Mouse (Mus musculus): ENCODE measurements around the gene Patl1. TPM values are rescaled to one million over a fixed set of nuclear protein-coding genes. Genes with fewer than 3 reads are reported as not detected.

The Patl1 gene
- total and polyA plus RNA-seq, 3 experiments: 8.5 to 40.8 (median 12.0) TPM

- Histone ChIP-seq H3K27me3 (replicated peaks) (no peaks in the 10 kb centered on the region), H3K36me3 (replicated peaks in 1 of 2; ENCODE audit: control insufficient read depth in 1 of 2, insufficient read depth in 1 of 2, low read length in 1 of 2) (peaks cover 37 to 58% of the 10 kb centered on the region in 2 experiments), H3K27ac (ENCODE audit: insufficient read depth, low read depth) (no peak overlapping the region), H3K9ac (ENCODE audit: insufficient read depth, low read depth) (no peak overlapping the region), H3K4me2 (ENCODE audit: insufficient read depth, low read depth, poor library complexity, severe bottlenecking) (no peak overlapping the region), H3K9me3 (replicated peaks; ENCODE audit: low read length) (no peaks in the 10 kb centered on the region), H3K4me3 (replicated peaks in 1 of 3; ENCODE audit: low read depth in 2 of 3, low read length in 2 of 3, poor library complexity in 1 of 3) (no peak overlapping the region), H3K4me1 (ENCODE audit: control insufficient read depth in 1 of 2, insufficient read depth in 2 of 2) (peaks cover 10 to 37% of the 10 kb centered on the region in 2 experiments; a peak in 3 of 4 replicates), H3K79me2 (replicated peaks; ENCODE audit: control insufficient read depth, extremely low read depth, insufficient read depth, poor library complexity, severe bottlenecking) (peaks cover 33% of the 10 kb centered on the region)
- TF ChIP-seq MAFK (IDR thresholded peaks at IDR 0.05; ENCODE audit: insufficient replicate concordance, low read length): no peak
- TF ChIP-seq PAX5 (IDR thresholded peaks at IDR 0.05; ENCODE audit: low read length): no peak
- no peak for TF ChIP-seq MXI1 (IDR thresholded peaks at IDR 0.05; ENCODE audit: low read depth, low read length)
- no peak for TF ChIP-seq CTCF (conservative IDR thresholded peaks at IDR 0.05 in 1 of 2, IDR thresholded peaks at IDR 0.05 in 1 of 2; ENCODE audit: low read depth in 2 of 2, low read length in 2 of 2)
- TF ChIP-seq ZC3H11A (IDR thresholded peaks at IDR 0.05; ENCODE audit: low read depth, low read length): no peak
- no peak for TF ChIP-seq ETS1 (conservative IDR thresholded peaks at IDR 0.05; ENCODE audit: low read depth, low read length)
- in situ Hi-C loops (cut with MboI; ENCODE audit: low pct_ligation_motif_present, low pct_unique_long_range_greater_than_20kb, low sequenced_read_pairs): loop anchor here (25.0 kb wide), 1 partner anchor 357 kb away; the partner anchor contains the start of genes Ms4a2 and Ms4a6d
- no peak for DNase-seq (ENCODE audit: extremely low read depth)
- dilution Hi-C loops (cut with MboI; ENCODE audit: extremely low pct_ligation_motif_present, extremely low pct_unique_long_range_greater_than_20kb, low sequenced_read_pairs): no loop called here
Observed at GRCm38 (mm10) chr19:11969155-11970050, 57.2 kb downstream of the Patl1 start.

GRCm38 (mm10) chr19:11973511-11974222 is 61.5 kb downstream of the Patl1 start:
- Histone ChIP-seq H3K4me2 (ENCODE audit: insufficient read depth, low read depth, poor library complexity, severe bottlenecking) (no peak overlapping the region), H3K79me2 (replicated peaks; ENCODE audit: control insufficient read depth, extremely low read depth, insufficient read depth, poor library complexity, severe bottlenecking) (peaks cover 18% of the 10 kb centered on the region), H3K27ac (ENCODE audit: insufficient read depth, low read depth) (no peak overlapping the region), H3K36me3 (replicated peaks in 1 of 2; ENCODE audit: control insufficient read depth in 1 of 2, insufficient read depth in 1 of 2, low read length in 1 of 2) (peaks cover 71 to 90% of the 10 kb centered on the region in 2 experiments), H3K9me3 (replicated peaks; ENCODE audit: low read length) (no peaks in the 10 kb centered on the region), H3K4me3 (replicated peaks in 1 of 3; ENCODE audit: low read depth in 2 of 3, low read length in 2 of 3, poor library complexity in 1 of 3) (no peak overlapping the region), H3K4me1 (ENCODE audit: control insufficient read depth in 1 of 2, insufficient read depth in 2 of 2) (peaks cover 6 to 21% of the 10 kb centered on the region in 2 experiments; a peak in 3 of 4 replicates), H3K27me3 (replicated peaks) (no peaks in the 10 kb centered on the region), H3K9ac (ENCODE audit: insufficient read depth, low read depth) (no peak overlapping the region)
- in situ Hi-C loops (cut with MboI; ENCODE audit: low pct_ligation_motif_present, low pct_unique_long_range_greater_than_20kb, low sequenced_read_pairs) (loop anchor here (25.0 kb wide), 1 partner anchor 361 kb away; the partner anchor contains the start of genes Ms4a2 and Ms4a6d), dilution Hi-C loops (cut with MboI; ENCODE audit: extremely low pct_ligation_motif_present, extremely low pct_unique_long_range_greater_than_20kb, low sequenced_read_pairs) (no loop called here)
- no peak for TF ChIP-seq RCOR1 (conservative IDR thresholded peaks at IDR 0.05; ENCODE audit: low read depth, low read length)
- no peak for TF ChIP-seq JUN (IDR thresholded peaks at IDR 0.05; ENCODE audit: insufficient read depth, low read depth, low read length)
- TF ChIP-seq NRF1 (IDR thresholded peaks at IDR 0.05; ENCODE audit: low read depth, low read length): no peak
- no peak for TF ChIP-seq CHD2 (IDR thresholded peaks at IDR 0.05; ENCODE audit: low read length)
- no peak for TF ChIP-seq SIN3A (IDR thresholded peaks at IDR 0.05; ENCODE audit: low read length)
- TF ChIP-seq MXI1 (IDR thresholded peaks at IDR 0.05; ENCODE audit: low read depth, low read length): no peak
- TF ChIP-seq UBTF (IDR thresholded peaks at IDR 0.05; ENCODE audit: low read depth, low read length): no peak
- no peak for TF ChIP-seq HCFC1 (IDR thresholded peaks at IDR 0.05; ENCODE audit: low read depth, low read length)
- no peak; the same call in 1 of the 2 replicates for TF ChIP-seq USF1 (IDR thresholded peaks at IDR 0.05; ENCODE audit: low read depth, low read length)
- no peak for TF ChIP-seq ELF1 (IDR thresholded peaks at IDR 0.05; ENCODE audit: low read depth, low read length)
- no peak for TF ChIP-seq MYC (IDR thresholded peaks at IDR 0.05; ENCODE audit: low read depth, low read length)
- no peak for TF ChIP-seq TBP (conservative IDR thresholded peaks at IDR 0.05; ENCODE audit: low read depth, low read length)
- no peak for TF ChIP-seq KAT2A (IDR thresholded peaks at IDR 0.05; ENCODE audit: insufficient replicate concordance, low read length)
- no peak for TF ChIP-seq ZC3H11A (IDR thresholded peaks at IDR 0.05; ENCODE audit: low read depth, low read length)
- DNase-seq (ENCODE audit: extremely low read depth): no peak

Measured in CH12.LX (cell line).